In the genomic region with DNA sequence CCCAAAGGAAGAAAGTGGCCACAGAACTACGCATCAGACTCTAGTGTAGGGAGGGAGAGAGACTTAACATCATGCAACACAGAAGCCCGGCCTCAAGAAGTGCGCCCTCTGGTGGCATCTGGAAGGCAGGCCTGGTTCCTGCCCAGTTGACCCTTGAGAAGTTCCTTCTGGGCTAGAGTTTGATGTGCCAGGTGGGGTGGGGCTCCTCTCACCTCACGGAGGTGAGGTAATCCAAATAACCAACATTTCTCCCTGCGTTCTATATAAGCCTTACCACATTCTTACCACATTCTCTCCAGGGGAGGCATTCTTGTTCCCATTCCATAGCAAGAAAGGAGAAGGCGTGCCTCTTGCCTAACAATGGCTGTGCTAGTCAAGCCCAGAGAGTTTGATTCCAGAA, we compare ENCODE assay signal across 9 mouse cellular contexts. TPM values are rescaled to one million over a fixed set of nuclear protein-coding genes. Genes with fewer than 3 reads are reported as not detected.
DNase-seq lines count a peak whose midpoint lies in the region; ATAC-seq and TF ChIP-seq lines count a peak whose summit lies in the region.
"Had no signal": no experiment of that assay in that cellular context is flagged by ENCODE, and none has a peak within 500 bp of the region (broad histone marks: within the 10 kb centered on the region; RNA-seq: fewer than 3 reads in every experiment).

No protein-coding gene starts in this region.

- no peak for ATAC-seq in heart, embryonic 12.5 days (ENCODE audit: insufficient number of reproducible peaks, low FRiP score)
- no peak for ATAC-seq in Patski
- peak; percentile 58 for ATAC-seq in granulocyte monocyte progenitor cell, adult 5-6 weeks (replicated peaks; ENCODE audit: poor library complexity, severe bottlenecking)

- H3K9me3 ChIP-seq in heart, embryonic 12.5 days (replicated peaks), result no peaks in the 10 kb centered on the region

- H3K4me1 ChIP-seq in heart, adult 2 months (ENCODE audit: control insufficient read depth, insufficient read depth, low read length), result peaks cover 2% of the 10 kb centered on the region
- no peaks in the 10 kb centered on the region for H3K4me1 ChIP-seq in heart, embryonic 12.5 days (replicated peaks)

- CTCF ChIA-PET in Patski (lab: Charles Lee), result interaction anchor here (1.0 kb wide), 1 partner anchor 10 kb away, joined by 3 read pairs; no protein-coding TSS in a partner anchor

- POLR2A ChIA-PET in Patski (lab: Charles Lee), result no interaction called here

- DNase-seq in heart, adult 2 months, result peak; percentile 70 to 78
- DNase-seq in Patski (ENCODE audit: low read depth, low spot score), result no peak
- DNase-seq in cerebellum, postnatal 25 days, result peak; percentile 77 to 87
- peak; percentile 72 for DNase-seq in layer of hippocampus, adult 9-11 months
- DNase-seq in lung, postnatal 4 days, result peak; percentile 90 to 91
- DNase-seq in spleen, postnatal 14 days (ENCODE audit: low spot score in 2 of 2), result peak; percentile 59 to 76

- WGBS in heart, adult 2 months, result 27% methylated on average over 6 of the region's 6 CpGs
- WGBS in heart, embryonic 12.5 days, result 21% methylated on average over 6 of the region's 6 CpGs

- no peak overlapping the region for H3K4me2 ChIP-seq in heart, embryonic 12.5 days

- intact Hi-C loops in heart, adult 2 months (cut with DNase I), result no loop called here

- no peaks in the 10 kb centered on the region for H3K36me3 ChIP-seq in heart, adult 2 months (ENCODE audit: control insufficient read depth, insufficient read depth, low read length)
- H3K36me3 ChIP-seq in heart, embryonic 12.5 days, result peaks cover 14% of the 10 kb centered on the region

- no peak overlapping the region for H3K27ac ChIP-seq in heart, adult 2 months
- H3K27ac ChIP-seq in heart, embryonic 12.5 days (ENCODE audit: poor library complexity, severe bottlenecking), result no peak overlapping the region
- H3K27ac ChIP-seq: macrophage had no signal

- H3K27me3 ChIP-seq in heart, adult 2 months (ENCODE audit: control insufficient read depth, insufficient read depth, low read length), result no peaks in the 10 kb centered on the region
- 0 out of 2 replicates have a peak, but pooled peaks cover 6% of the 10 kb centered on the region for H3K27me3 ChIP-seq in heart, embryonic 12.5 days (replicated peaks)
- H3K27me3 ChIP-seq in Patski, result no peaks in the 10 kb centered on the region

- in situ Hi-C loops in Patski (cut with MboI; ENCODE audit: low pct_unique_long_range_greater_than_20kb), result no loop called here

- no peak overlapping the region for H3K9ac ChIP-seq in heart, adult 2 months (ENCODE audit: low read depth, low read length)
- H3K9ac ChIP-seq in heart, embryonic 12.5 days, result no peak overlapping the region

- no peak overlapping the region for H3K4me3 ChIP-seq in heart, adult 2 months
- H3K4me3 ChIP-seq in heart, embryonic 12.5 days, result no peak overlapping the region

- peak; percentile 95 for TF ChIP-seq CTCF in heart, adult 2 months (IDR thresholded peaks at IDR 0.05)
- TF ChIP-seq CTCF in Patski (IDR thresholded peaks at IDR 0.05), result peak; percentile 49

- no peak for TF ChIP-seq POLR2A in heart, adult 2 months (IDR thresholded peaks at IDR 0.05; ENCODE audit: insufficient read depth, low read depth, low read length)

- no peaks in the 10 kb centered on the region for H3K79me2 ChIP-seq in heart, adult 2 months (replicated peaks; ENCODE audit: control insufficient read depth, insufficient read depth, low read length)

- TF ChIP-seq EP300 in heart, adult 2 months (IDR thresholded peaks at IDR 0.05; ENCODE audit: insufficient read depth, low read depth, low read length), result no peak

RNA-seq across cellular contexts. Expression of a gene that starts 12.7 kb away (rescaled TPM):
- 10 to 100 TPM; 20.1 to 23.0 TPM for total RNA-seq in heart, adult 2 months (2021)
- polyA plus RNA-seq in heart, adult 2 months (2012; rRNA removed), result 7.2 and 10.9 TPM in 2 replicates
- polyA plus RNA-seq in heart, embryonic 12.5 days (2016; fragmentation: Nextera tagmentation; extraction: Ambion mirVana), result 924 and 950 TPM in 2 replicates
- polyA plus RNA-seq in Patski (2021), result 204 TPM
- total RNA-seq in granulocyte monocyte progenitor cell, adult 5-6 weeks (2014; fragmentation: Nextera tagmentation), result 878 and 904 TPM in 2 replicates
- total RNA-seq in granulocyte monocyte progenitor cell, adult 5-6 weeks (2017), result 966 and 982 TPM in 2 replicates

RNA-seq across cellular contexts. Expression of a gene that starts 15.6 kb away (rescaled TPM):
- total RNA-seq in heart, adult 2 months (2021), result 10 to 100 TPM; 13.4 to 16.7 TPM
- 22.6 and 37.2 TPM in 2 replicates for polyA plus RNA-seq in heart, adult 2 months (2012; rRNA removed)
- polyA plus RNA-seq in heart, embryonic 12.5 days (2016; fragmentation: Nextera tagmentation; extraction: Ambion mirVana), result 12.3 and 12.9 TPM in 2 replicates
- polyA plus RNA-seq in Patski (2021), result 4.3 TPM
- 11.2 and 12.9 TPM in 2 replicates for total RNA-seq in granulocyte monocyte progenitor cell, adult 5-6 weeks (2014; fragmentation: Nextera tagmentation)
- 9.5 and 12.8 TPM in 2 replicates for total RNA-seq in granulocyte monocyte progenitor cell, adult 5-6 weeks (2017)

RNA-seq across cellular contexts. Expression of a gene that starts 29.9 kb away (rescaled TPM):
- under 1 TPM; 0.18 TPM for total RNA-seq in heart, adult 2 months (2021)
- not detected in 2 replicates for polyA plus RNA-seq in heart, adult 2 months (2012; rRNA removed)
- 11.4 and 12.0 TPM in 2 replicates for polyA plus RNA-seq in heart, embryonic 12.5 days (2016; fragmentation: Nextera tagmentation; extraction: Ambion mirVana)
- polyA plus RNA-seq in Patski (2021), result 6.1 TPM
- 15.0 and 25.6 TPM in 2 replicates for total RNA-seq in granulocyte monocyte progenitor cell, adult 5-6 weeks (2014; fragmentation: Nextera tagmentation)
- total RNA-seq in granulocyte monocyte progenitor cell, adult 5-6 weeks (2017), result 24.2 and 26.4 TPM in 2 replicates

RNA-seq across cellular contexts. Expression of a gene that starts 54.3 kb away (rescaled TPM):
- 100 to 1,000 TPM; 170 to 191 TPM for total RNA-seq in heart, adult 2 months (2021)
- polyA plus RNA-seq in heart, adult 2 months (2012; rRNA removed), result 196 and 278 TPM in 2 replicates
- polyA plus RNA-seq in heart, embryonic 12.5 days (2016; fragmentation: Nextera tagmentation; extraction: Ambion mirVana), result 151 and 156 TPM in 2 replicates
- polyA plus RNA-seq in Patski (2021), result 69.4 TPM
- total RNA-seq in granulocyte monocyte progenitor cell, adult 5-6 weeks (2014; fragmentation: Nextera tagmentation), result 64.6 and 67.4 TPM in 2 replicates
- total RNA-seq in granulocyte monocyte progenitor cell, adult 5-6 weeks (2017), result 52.0 and 54.8 TPM in 2 replicates

Comparison
In these comparisons a context has a peak if more than half of its experiments do, and no peak if none do; other contexts are left out.
1. RNA of a gene that starts 12.7 kb away (polyA plus RNA-seq): 924 to 950 TPM in heart, embryonic 12.5 days and 204 TPM in Patski (single experiment); 7.2 to 10.9 TPM in heart, adult 2 months; every median in the first group is over 10 times any median in the second.